Mouse (Mus musculus): ENCODE results near the gene Mrpl45. TPM values are rescaled to one million over a fixed set of nuclear protein-coding genes. Genes with fewer than 3 reads are reported as not detected.
A peak's percentile ranks its signal among the peaks of the same experiment; 100 is the strongest.
"Not testable (repeated sequence)": the region's sequence is repeated elsewhere in the genome, so short reads cannot be mapped to it uniquely, and the experiment has no call there.

Mrpl45 gene
- total and polyA plus RNA-seq, 2 experiments from 2014 or later = 21.4 to 36.0 TPM

DNA sequence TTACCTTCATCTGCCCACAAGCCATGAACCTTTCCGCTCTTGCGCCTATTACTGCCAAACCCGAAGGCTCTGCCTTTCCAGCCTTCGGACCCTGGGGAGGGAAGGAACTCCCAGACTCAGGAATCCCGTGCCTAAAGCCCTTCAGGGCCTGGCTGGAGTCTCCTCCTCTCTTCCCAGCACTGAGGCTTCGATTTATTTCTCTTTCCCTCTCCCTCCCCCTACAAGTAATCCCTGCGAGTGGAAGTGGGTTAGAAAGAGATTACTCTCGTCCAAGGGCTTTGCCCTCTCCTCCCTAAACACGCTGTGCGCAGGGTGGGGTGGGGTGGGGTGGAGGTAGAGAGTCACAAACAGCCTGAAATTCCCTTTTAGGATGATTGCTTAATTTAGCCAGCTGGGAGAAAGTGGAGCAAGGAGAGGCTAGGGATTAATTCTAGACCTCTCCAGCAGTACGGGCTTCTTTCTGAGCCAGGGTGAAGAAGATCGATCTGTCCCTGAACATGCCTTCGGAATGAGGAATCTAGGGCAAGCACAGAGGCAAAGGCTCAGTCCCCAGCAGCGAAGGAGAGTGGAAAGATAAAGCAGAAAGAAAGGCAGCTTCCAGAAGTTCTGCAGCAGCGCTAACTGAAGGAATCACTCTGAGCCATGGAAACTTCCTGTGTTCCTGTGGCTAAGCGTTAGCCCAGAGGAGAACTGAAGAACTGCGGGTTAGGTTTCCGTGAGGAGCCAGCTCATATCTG, 4.5 kb upstream of the Mrpl45 start:
- peaks cover 12% of the 10 kb centered on the region for H3K4me1 ChIP-seq (ENCODE audit: insufficient read depth, low read length)
- no peaks in the 10 kb centered on the region for H3K27me3 ChIP-seq (ENCODE audit: insufficient read depth, low read length)
- WGBS = 4% methylated on average over 18 of the region's 18 CpGs
- DNase-seq (ENCODE audit: low spot score) = peak; percentile 62
- peak overlapping the region; percentile 56 for H3K4me2 ChIP-seq (ENCODE audit: low read depth, low read length, poor library complexity, severe bottlenecking)
- peak; percentile 54 for TF ChIP-seq CTCF (IDR thresholded peaks at IDR 0.05)
- H3K9me3 ChIP-seq (ENCODE audit: low read length) = no peaks in the 10 kb centered on the region
- no peaks in the 10 kb centered on the region for H3K36me3 ChIP-seq (ENCODE audit: insufficient read depth, low read length)
- ATAC-seq (ENCODE audit: low FRiP score) = no peak
- 0 out of 2 replicates have a peak overlapping the region, but pooled peaks have one; percentile 8 for H3K27ac ChIP-seq (ENCODE audit: low read depth, low read length)
- H3K9ac ChIP-seq (replicated peaks; ENCODE audit: low read length, poor library complexity, severe bottlenecking) = no peak overlapping the region; the same call in 1 of the 2 replicates
- H3K4me3 ChIP-seq (ENCODE audit: low read depth, low read length) = peak overlapping the region; percentile 14; the same call in 1 of the 2 replicates

DNA sequence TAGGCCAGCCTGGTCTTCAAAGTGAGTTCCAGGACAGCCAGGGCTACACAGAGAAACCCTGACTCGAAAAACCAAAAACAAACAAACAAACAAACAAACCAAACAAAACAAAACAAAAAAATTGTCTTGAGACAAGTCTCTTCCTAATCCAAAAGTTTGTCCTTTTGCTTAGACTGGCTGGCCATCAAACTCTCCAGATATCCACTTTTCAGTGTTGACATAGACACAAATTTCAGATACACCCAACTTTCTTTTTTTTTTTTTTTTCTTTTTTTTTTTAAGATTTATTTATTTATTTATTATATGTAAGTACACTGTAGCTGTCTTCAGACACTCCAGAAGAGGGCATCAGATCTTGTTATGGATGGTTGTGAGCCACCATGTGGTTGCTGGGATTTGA, 2.6 kb upstream of the Mrpl45 start:
- not testable (repeated sequence) for DNase-seq (ENCODE audit: low spot score); H3K36me3 ChIP-seq (ENCODE audit: insufficient read depth, low read length); ATAC-seq (ENCODE audit: low FRiP score); H3K9me3 ChIP-seq (ENCODE audit: low read length); H3K4me3 ChIP-seq (ENCODE audit: low read depth, low read length); H3K9ac ChIP-seq (replicated peaks; ENCODE audit: low read length, poor library complexity, severe bottlenecking); H3K27ac ChIP-seq (ENCODE audit: low read depth, low read length); H3K27me3 ChIP-seq (ENCODE audit: insufficient read depth, low read length); H3K4me2 ChIP-seq (ENCODE audit: low read depth, low read length, poor library complexity, severe bottlenecking)
- WGBS = 94% methylated on average over 1 of the region's 1 CpGs
- peaks cover 18% of the 10 kb centered on the region for H3K4me1 ChIP-seq (ENCODE audit: insufficient read depth, low read length)

DNA sequence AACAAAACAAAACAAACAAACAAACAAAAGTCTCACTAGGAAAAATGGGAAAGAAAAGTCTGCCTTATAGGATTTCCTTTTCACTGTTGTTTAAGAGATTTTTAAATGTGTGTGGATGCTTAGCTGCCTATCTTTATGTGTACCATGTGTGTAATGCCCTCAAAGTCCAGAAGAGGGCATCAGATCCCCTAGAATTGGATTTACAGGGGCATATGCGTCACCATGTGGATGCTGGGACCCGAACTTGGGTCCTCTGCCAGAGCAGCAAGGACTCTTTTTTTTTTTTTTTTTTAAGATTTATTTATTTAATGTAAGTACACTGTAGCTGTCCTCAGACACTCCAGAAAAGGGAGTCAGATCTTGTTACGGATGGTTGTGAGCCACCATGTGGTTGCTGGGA, 1.4 kb upstream of the Mrpl45 start:
- H3K4me3 ChIP-seq (ENCODE audit: low read depth, low read length) = no peak overlapping the region

DNA sequence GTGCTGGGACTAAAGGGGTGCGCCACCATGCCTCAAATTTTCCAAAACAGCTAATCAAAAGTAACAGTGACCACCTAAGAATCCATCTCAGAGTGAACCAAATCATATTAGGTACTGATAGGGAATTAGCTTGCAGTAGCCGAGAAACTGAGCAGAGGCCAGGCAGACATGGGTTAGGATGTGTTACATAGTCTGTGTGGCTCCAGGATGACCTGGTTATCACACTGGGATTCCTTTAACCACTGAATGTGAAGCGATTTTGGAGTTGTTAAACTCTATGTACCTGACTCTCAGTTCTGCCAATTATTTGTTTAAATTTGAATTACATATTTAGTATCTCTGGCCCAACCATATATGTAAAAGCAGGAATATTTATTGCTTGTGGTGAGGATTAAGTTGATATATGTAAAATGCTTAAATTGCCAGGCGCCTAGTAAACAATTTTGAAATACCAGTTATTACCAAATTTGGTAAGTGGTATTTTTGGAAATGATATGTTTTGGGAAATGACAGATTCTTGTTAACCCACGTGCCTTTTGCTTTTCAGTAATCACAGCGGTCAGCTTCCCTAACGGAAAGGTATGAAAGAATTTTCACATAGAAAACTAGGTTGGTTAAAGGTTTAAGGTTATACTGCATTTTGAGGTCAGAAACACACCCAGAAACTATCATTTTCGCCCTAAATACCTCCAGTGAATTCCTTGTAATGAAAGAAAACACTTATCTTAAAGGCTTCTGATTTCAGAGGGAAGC, 589 bp upstream of the Mrpl45 start:
- no peak for TF ChIP-seq CTCF (IDR thresholded peaks at IDR 0.05)
- ATAC-seq (ENCODE audit: low FRiP score) (no peak), DNase-seq (ENCODE audit: low spot score) (no peak)
- Histone ChIP-seq H3K27ac (ENCODE audit: low read depth, low read length) (peak overlapping the region; percentile 55; the same call in 1 of the 2 replicates), H3K9me3 (ENCODE audit: low read length) (no peaks in the 10 kb centered on the region), H3K4me2 (ENCODE audit: low read depth, low read length, poor library complexity, severe bottlenecking) (peak overlapping the region; percentile 38; the same call in 1 of the 2 replicates), H3K27me3 (ENCODE audit: insufficient read depth, low read length) (no peaks in the 10 kb centered on the region), H3K9ac (replicated peaks; ENCODE audit: low read length, poor library complexity, severe bottlenecking) (0 out of 2 replicates have a peak overlapping the region, but pooled peaks have one; percentile 19), H3K4me3 (ENCODE audit: low read depth, low read length) (peak overlapping the region; percentile 50), H3K36me3 (ENCODE audit: insufficient read depth, low read length) (no peaks in the 10 kb centered on the region), H3K4me1 (ENCODE audit: insufficient read depth, low read length) (peaks cover 15% of the 10 kb centered on the region)
- 48% methylated on average over 8 of the region's 8 CpGs for WGBS

More for the DNA sequence above, 1.4 kb upstream of the Mrpl45 start:
- TF ChIP-seq CTCF (IDR thresholded peaks at IDR 0.05) = peak; percentile 53
- no peak for DNase-seq (ENCODE audit: low spot score)
- Histone ChIP-seq H3K9ac (replicated peaks; ENCODE audit: low read length, poor library complexity, severe bottlenecking) (no peak overlapping the region), H3K9me3 (ENCODE audit: low read length) (no peaks in the 10 kb centered on the region), H3K27me3 (ENCODE audit: insufficient read depth, low read length) (no peaks in the 10 kb centered on the region), H3K27ac (ENCODE audit: low read depth, low read length) (no peak overlapping the region), H3K4me2 (ENCODE audit: low read depth, low read length, poor library complexity, severe bottlenecking) (no peak overlapping the region), H3K36me3 (ENCODE audit: insufficient read depth, low read length) (no peaks in the 10 kb centered on the region), H3K4me1 (ENCODE audit: insufficient read depth, low read length) (peaks cover 18% of the 10 kb centered on the region)
- 94% methylated on average over 3 of the region's 3 CpGs for WGBS
- no peak for ATAC-seq (ENCODE audit: low FRiP score)

DNA sequence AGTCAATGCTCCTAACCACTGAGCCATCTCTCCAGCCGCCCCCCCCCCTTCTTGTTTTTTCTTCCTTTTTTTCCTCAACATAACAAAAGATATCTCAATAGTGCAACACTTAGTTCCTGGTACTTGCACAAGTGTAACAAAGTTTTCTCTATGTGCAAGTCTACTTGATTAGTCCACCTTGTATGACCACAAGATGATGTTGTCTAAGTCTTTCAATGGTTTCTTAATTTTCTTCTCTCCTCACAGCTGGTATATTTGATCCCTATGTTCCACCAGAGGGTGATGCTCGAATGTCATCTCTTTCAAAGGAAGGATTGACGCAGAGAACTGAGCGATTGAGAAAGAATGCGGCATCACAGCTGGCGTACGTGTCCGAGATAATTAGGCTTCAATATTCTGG, 5.7 kb downstream of the Mrpl45 start:
- Histone ChIP-seq H3K9me3 (ENCODE audit: low read length) (no peaks in the 10 kb centered on the region), H3K4me1 (ENCODE audit: insufficient read depth, low read length) (0 out of 2 replicates have a peak, but pooled peaks cover 5% of the 10 kb centered on the region), H3K4me2 (ENCODE audit: low read depth, low read length, poor library complexity, severe bottlenecking) (no peak overlapping the region), H3K36me3 (ENCODE audit: insufficient read depth, low read length) (peaks cover 7% of the 10 kb centered on the region), H3K27ac (ENCODE audit: low read depth, low read length) (no peak overlapping the region), H3K9ac (replicated peaks; ENCODE audit: low read length, poor library complexity, severe bottlenecking) (no peak overlapping the region), H3K4me3 (ENCODE audit: low read depth, low read length) (no peak overlapping the region), H3K27me3 (ENCODE audit: insufficient read depth, low read length) (no peaks in the 10 kb centered on the region)
- ATAC-seq (ENCODE audit: low FRiP score) = no peak
- 91% methylated on average over 8 of the region's 8 CpGs for WGBS
- TF ChIP-seq CTCF (IDR thresholded peaks at IDR 0.05) = no peak
- DNase-seq (ENCODE audit: low spot score) = no peak

DNA sequence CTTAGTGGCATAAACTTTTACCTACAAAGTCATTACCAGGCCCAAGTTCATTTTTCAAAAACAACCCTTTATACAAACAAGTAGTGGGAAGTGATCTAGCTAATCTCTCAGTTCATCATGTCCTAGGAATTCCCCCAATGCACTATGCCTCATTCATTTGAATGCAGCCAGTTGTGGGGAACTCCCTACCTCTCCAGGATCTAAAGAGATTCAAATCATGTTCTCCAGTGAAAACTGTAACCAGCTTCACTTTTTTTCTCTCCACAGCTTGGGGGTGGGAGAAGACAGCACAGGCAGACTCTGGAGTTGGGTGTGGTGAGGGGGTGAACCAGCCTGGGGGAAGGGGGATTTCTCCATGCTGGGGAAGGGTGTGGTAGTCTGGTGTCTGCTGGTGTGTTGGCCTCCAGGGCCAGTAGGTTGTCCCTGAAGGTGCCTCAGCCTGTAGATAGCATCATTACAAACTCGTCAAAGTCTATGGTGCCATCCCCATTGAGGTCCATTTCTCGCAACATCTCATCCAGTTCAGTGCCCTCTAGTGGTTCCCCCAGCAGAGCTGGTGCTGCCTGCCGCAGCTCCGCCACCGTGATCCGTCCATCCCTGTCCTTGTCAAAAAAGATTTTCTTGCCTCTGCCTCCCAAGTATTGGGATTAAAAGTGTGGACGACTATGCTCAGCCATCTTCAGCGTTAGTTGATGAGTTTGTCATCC, 6.5 kb downstream of the Mrpl45 start:
- H3K4me1 ChIP-seq (ENCODE audit: insufficient read depth, low read length); H3K27ac ChIP-seq (ENCODE audit: low read depth, low read length); H3K4me2 ChIP-seq (ENCODE audit: low read depth, low read length, poor library complexity, severe bottlenecking); DNase-seq (ENCODE audit: low spot score); H3K4me3 ChIP-seq (ENCODE audit: low read depth, low read length); H3K9ac ChIP-seq (replicated peaks; ENCODE audit: low read length, poor library complexity, severe bottlenecking); H3K9me3 ChIP-seq (ENCODE audit: low read length); H3K27me3 ChIP-seq (ENCODE audit: insufficient read depth, low read length); ATAC-seq (ENCODE audit: low FRiP score): not testable (repeated sequence)
- H3K36me3 ChIP-seq (ENCODE audit: insufficient read depth, low read length) = peaks cover 15% of the 10 kb centered on the region
- 83% methylated on average over 8 of the region's 8 CpGs for WGBS

All from midbrain, postnatal 0 days (tissue).